Mouse (Mus musculus): ENCODE measurements around the gene Ovch2. TPM values are rescaled to one million over a fixed set of nuclear protein-coding genes. Genes with fewer than 3 reads are reported as not detected.

Gene Ovch2
- polyA plus RNA-seq (2012; ENCODE audit: low replicate concordance), result not detected in 2 replicates

DNA sequence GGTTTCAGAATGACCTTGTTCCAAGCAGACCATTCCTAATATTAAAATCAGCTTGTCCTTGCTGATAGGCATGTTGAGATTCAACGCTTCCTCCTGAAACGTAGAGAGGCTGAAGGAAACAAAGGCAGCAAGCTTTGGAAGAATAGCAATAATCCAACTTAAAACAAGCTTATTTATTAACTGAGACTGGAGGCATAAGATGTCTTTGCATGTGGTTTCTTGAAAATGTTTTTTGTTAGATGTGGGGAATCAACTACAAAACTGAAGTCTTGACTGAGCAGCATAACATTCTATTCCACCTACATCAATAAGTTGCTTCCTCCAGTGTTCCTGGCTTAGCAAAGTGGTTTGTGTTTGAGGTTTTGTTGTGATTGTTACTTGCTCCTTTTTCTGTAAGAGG lies at the start of gene Ovch2:
Gene Ovch2 (minus strand): TSS at position 101 of the 400 bp plus-strand sequence.

DNA sequence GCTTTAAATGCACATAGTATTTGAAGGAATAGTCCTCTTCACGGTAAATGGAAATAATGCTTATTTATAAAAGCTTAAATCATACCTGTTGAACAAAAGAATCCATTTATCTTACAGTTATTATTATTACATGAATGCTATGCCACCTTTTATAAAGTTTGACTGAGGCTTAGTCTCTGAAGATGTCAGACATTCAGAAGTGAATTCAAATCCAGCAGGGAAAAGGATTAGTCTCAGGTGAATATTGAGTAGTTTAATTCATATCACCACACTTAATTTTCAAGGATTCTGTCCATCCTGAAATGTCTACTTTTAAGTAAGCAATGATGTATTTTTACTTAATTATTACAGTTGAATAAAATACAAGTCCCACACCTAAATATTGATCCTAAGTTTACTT lies 46.4 kb upstream of the Ovch2 start, which contains the start of gene Olfr470:
Gene Olfr470 (minus strand): TSS at position 101 of the 400 bp plus-strand sequence.

DNA sequence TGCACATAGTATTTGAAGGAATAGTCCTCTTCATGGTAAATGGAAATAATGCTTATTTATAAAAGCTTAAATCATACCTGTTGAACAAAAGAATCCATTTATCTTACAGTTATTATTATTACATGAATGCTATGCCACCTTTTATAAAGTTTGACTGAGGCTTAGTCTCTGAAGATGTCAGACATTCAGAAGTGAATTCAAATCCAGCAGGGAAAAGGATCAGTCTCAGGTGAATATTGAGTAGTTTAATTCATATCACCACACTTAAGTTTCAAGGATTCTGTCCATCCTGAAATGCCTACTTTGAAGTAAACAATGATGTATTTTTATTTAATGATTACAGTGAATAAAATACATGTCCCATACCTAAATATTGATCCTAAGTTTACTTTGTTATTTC lies 24.4 kb upstream of the Ovch2 start, which contains the start of gene Olfr469:
Gene Olfr469 (minus strand): TSS at position 101 of the 400 bp plus-strand sequence.

DNA sequence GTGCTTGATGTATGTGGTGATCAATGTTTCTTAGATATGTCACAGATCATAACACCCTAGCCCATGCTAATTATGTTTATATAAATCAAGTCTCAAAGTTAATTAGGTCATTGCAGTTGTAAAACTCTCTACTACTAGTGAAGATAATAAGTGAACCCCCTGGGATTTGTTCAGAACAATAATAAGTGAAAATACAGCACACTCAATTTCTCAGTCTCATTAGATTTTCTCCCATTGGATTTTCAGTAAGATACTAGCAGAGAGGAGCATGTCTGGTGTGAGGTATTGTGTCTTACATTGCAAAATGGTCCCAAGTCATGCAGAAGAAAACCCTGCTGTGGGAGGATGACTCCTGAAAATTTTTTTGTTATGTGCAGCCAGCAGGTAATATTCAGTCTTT lies 11.0 kb upstream of the Ovch2 start, which contains the start of gene Olfr467:
Gene Olfr467 (plus strand): TSS at position 301 of the 400 bp plus-strand sequence.

DNA sequence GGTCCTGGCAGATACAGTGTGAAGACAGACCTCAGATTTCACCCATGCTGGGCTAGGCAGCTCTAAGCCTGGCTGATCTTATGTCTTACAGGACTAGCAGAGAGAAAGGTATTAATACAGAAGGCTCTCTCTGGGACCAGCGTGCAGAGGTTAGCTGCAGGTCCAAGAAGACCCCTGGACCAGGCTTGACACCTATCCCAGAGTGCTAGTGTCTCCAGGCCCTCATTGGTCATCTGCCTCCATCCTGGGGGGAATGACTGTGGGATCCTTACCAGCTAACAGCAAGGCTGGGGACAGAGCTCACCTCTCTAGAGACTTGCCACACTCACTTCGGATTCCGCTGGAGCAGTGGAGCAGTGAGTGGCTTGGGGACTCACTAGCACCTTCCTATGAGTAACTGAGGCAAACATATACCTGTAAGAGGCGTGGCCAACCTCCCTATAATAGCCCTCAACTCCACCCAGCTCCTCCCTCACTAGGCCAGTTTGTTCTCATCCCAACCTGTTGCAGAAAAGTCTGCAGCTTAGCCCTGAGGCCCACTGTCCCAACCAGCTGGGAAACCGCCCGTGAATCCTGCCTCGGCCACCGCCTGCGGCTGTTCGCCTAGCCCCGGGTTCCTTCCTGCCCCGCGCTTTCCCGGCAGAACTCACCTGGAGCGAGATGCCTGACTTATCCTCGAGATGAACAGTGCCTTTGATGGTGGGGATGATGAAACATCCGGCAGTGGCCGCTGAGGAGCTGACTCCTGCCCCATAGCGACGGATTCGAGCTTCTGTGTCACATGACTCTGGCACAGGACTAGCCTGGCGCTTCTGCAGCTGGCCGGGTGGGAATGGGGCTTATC lies 43.5 kb downstream of the Ovch2 start, which contains the start of gene Cyb5r2:
Gene Cyb5r2 (minus strand): TSS at position 725 of the 844 bp plus-strand sequence.

Other genes with a start within 250 kb of the Ovch2 start
- gene Olfml1, start 233.8 kb downstream of the Ovch2 start, polyA plus RNA-seq (2012; ENCODE audit: low replicate concordance), result not detected in 2 replicates
- gene Ppfibp2, start 206.0 kb downstream of the Ovch2 start, polyA plus RNA-seq (2012; ENCODE audit: low replicate concordance), result 1.5 and 5.7 TPM in 2 replicates
- gene 5330417H12Rik, start 176.0 kb downstream of the Ovch2 start, polyA plus RNA-seq (2012; ENCODE audit: low replicate concordance), result not detected in 2 replicates
- gene Cyb5r2, start 43.2 kb downstream of the Ovch2 start, polyA plus RNA-seq (2012; ENCODE audit: low replicate concordance), result 0.10 TPM in 1 of 2 replicates, not detected in the other
- not detected in 2 replicates for gene Olfr467, start 11.1 kb upstream of the Ovch2 start, polyA plus RNA-seq (2012; ENCODE audit: low replicate concordance)
- gene Olfr469, start 24.3 kb upstream of the Ovch2 start, polyA plus RNA-seq (2012; ENCODE audit: low replicate concordance), result not detected in 2 replicates
- gene Olfr470, start 46.3 kb upstream of the Ovch2 start, polyA plus RNA-seq (2012; ENCODE audit: low replicate concordance), result not detected in 2 replicates
- not detected in 2 replicates for gene Olfr472, start 96.7 kb upstream of the Ovch2 start, polyA plus RNA-seq (2012; ENCODE audit: low replicate concordance)
- not detected in 2 replicates for gene Olfr473, start 129.2 kb upstream of the Ovch2 start, polyA plus RNA-seq (2012; ENCODE audit: low replicate concordance)
- gene Olfr474, start 153.4 kb upstream of the Ovch2 start, polyA plus RNA-seq (2012; ENCODE audit: low replicate concordance), result not detected in 2 replicates
- not detected in 2 replicates for gene Olfr476, start 163.6 kb upstream of the Ovch2 start, polyA plus RNA-seq (2012; ENCODE audit: low replicate concordance)
- gene Olfr477, start 185.5 kb upstream of the Ovch2 start, polyA plus RNA-seq (2012; ENCODE audit: low replicate concordance), result not detected in 2 replicates
- not detected in 2 replicates for gene Olfr478, start 232.8 kb upstream of the Ovch2 start, polyA plus RNA-seq (2012; ENCODE audit: low replicate concordance)
- gene Olfr479, start 249.5 kb upstream of the Ovch2 start, polyA plus RNA-seq (2012; ENCODE audit: low replicate concordance), result not detected in 2 replicates